ENCODE assay signal across 13 mouse cellular contexts in the genomic region with DNA sequence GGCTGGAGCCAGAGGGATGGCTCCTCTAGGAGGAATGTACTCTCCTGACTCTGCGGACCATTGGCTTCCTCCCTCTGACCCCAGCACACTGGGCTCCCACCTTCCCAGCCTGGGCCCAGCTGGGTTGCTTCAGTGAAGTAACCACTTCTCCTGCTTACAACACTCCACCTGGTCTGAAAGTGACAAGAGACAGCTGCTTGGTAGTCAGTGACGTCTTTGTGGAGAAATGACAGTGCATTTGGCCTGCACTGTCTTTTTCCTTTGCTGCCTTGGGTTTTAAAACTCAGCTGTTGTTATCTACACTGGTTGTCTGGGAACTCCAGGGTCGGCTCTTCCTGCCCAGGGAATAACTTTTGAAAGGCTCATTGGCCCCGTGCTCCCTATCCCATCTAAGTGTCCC. TPM values are rescaled to one million over a fixed set of nuclear protein-coding genes. Genes with fewer than 3 reads are reported as not detected.
A peak's percentile ranks its signal among the peaks of the same experiment; 100 is the strongest.
DNase-seq lines count a peak whose midpoint lies in the region; ATAC-seq lines count a peak whose summit lies in the region.
"Had no signal": no experiment of that assay in that cellular context is flagged by ENCODE, and none has a peak within 500 bp of the region (broad histone marks: within the 10 kb centered on the region; RNA-seq: fewer than 3 reads in every experiment).

No protein-coding gene starts in this region.

- DNase-seq in heart, adult 9 months (ENCODE audit: low spot score in 2 of 2), result peak; percentile 10 to 21
- DNase-seq in heart, postnatal 25 days (ENCODE audit: low spot score), result no peak
- peak; percentile 22 for DNase-seq in urinary bladder, postnatal 14 days (ENCODE audit: low spot score)
- DNase-seq in urinary bladder, postnatal 10 days (ENCODE audit: low spot score), result no peak
- DNase-seq in adipocyte (ENCODE audit: low spot score), result no peak
- DNase-seq: B cell, adult 2 months; cerebellum, postnatal 36 days; right cerebral cortex, postnatal 25 days; thymus, adult 18-20 months had no signal

- ATAC-seq in megakaryocyte, adult 5-6 weeks (ENCODE audit: poor library complexity, severe bottlenecking), result peak; percentile 95
- ATAC-seq in activated CD4-positive, CD25-positive, alpha-beta regulatory T cell, adult 4 months, result no peak
- ATAC-seq: inflammation-experienced regulatory T-cells, adult 6 months; midbrain, embryonic 16.5 days had no signal

- intact Hi-C loops in heart, postnatal 25 days (cut with DNase I), result no loop called here

RNA-seq across cellular contexts. Expression of gene Kcnn3, which starts 29.5 kb away (rescaled TPM):
- 1 to 10 TPM; 2.3 to 2.8 TPM for total RNA-seq in heart, postnatal 25 days (2021)
- total RNA-seq in megakaryocyte, adult 5-6 weeks (2015), result not detected in 2 replicates
- total RNA-seq in megakaryocyte, adult 5-6 weeks (2017), result not detected in 2 replicates
- polyA plus RNA-seq in activated CD4-positive, CD25-positive, alpha-beta regulatory T cell, adult 4 months (2017; shearing (Covaris generic)), result not detected
- polyA plus RNA-seq: inflammation-experienced regulatory T-cells, adult 6 months had no signal

Comparison
In these comparisons a context has a peak if more than half of its experiments do, and no peak if none do; other contexts are left out.
1. DNase-seq: peak in heart, adult 9 months (2 of 2) and urinary bladder, postnatal 14 days (single experiment); none in heart, postnatal 25 days (single experiment), urinary bladder, postnatal 10 days (single experiment) and adipocyte (single experiment).